ENCODE assay signal across 8 mouse cellular contexts in genomic region chr2:59881831-59882741, GRCm38 (mm10). TPM values are rescaled to one million over a fixed set of nuclear protein-coding genes. Genes with fewer than 3 reads are reported as not detected.
A peak's percentile ranks its signal among the peaks of the same experiment; 100 is the strongest.
DNase-seq lines count a peak whose midpoint lies in the region; ATAC-seq and TF ChIP-seq lines count a peak whose summit lies in the region.

Gene Wdsub1, minus strand, starts transcription at chr2:59882591.

- H3K27me3 ChIP-seq in heart, embryonic 11.5 days (ENCODE audit: control insufficient read depth, insufficient read depth, low read length), result no peaks in the 10 kb centered on the region
- H3K27me3 ChIP-seq in kidney, embryonic 16.5 days (ENCODE audit: insufficient read depth, low read length), result no peaks in the 10 kb centered on the region
- no peaks in the 10 kb centered on the region for H3K27me3 ChIP-seq in liver, adult 2 months (ENCODE audit: control insufficient read depth, insufficient read depth, low read length)
- H3K27me3 ChIP-seq in myocyte (ENCODE audit: control insufficient read depth, insufficient read depth, insufficient read length), result no peaks in the 10 kb centered on the region
- H3K27me3 ChIP-seq in splenic B cell, adult 2 months (ENCODE audit: control insufficient read depth, insufficient read depth, low read length, poor library complexity, severe bottlenecking), result no peaks in the 10 kb centered on the region

- H3K4me3 ChIP-seq in heart, embryonic 11.5 days (ENCODE audit: low read depth, low read length), result peak within 1 kb of the TSS; percentile 79
- H3K4me3 ChIP-seq in kidney, embryonic 16.5 days (ENCODE audit: low read length), result peak within 1 kb of the TSS; percentile 76
- H3K4me3 ChIP-seq in liver, adult 2 months (ENCODE audit: insufficient read depth, low read depth, low read length), result peak within 1 kb of the TSS; percentile 97
- H3K4me3 ChIP-seq in myocyte, result peak within 1 kb of the TSS; percentile 40

- whole genome bisulfite sequencing in heart, embryonic 11.5 days (ENCODE audit: insufficient replicate concordance), result 5% methylated on average over 57 of the region's 57 CpGs
- 4% methylated on average over 56 of the region's 57 CpGs for WGBS in kidney, embryonic 16.5 days
- 2% methylated on average over 57 of the region's 57 CpGs for WGBS in liver, adult 2 months

- H3ac ChIP-seq in myocyte (ENCODE audit: control insufficient read depth, insufficient read length), result peak within 1 kb of the TSS; percentile 41

- H3K79me2 ChIP-seq in liver, adult 2 months (ENCODE audit: control insufficient read depth, insufficient read depth, low read length), result no peaks in the 10 kb centered on the region; the same call in 1 of the 2 replicates
- no peaks in the 10 kb centered on the region for H3K79me2 ChIP-seq in myocyte (ENCODE audit: control insufficient read depth, insufficient read depth)

- peak within 1 kb of the TSS; percentile 70 for H3K4me2 ChIP-seq in heart, embryonic 11.5 days
- peak within 1 kb of the TSS; percentile 59 for H3K4me2 ChIP-seq in kidney, embryonic 16.5 days (replicated peaks; ENCODE audit: low read depth, low read length)
- peak within 1 kb of the TSS; percentile 71 for H3K4me2 ChIP-seq in myocyte (ENCODE audit: low read depth)

- no peak for TF ChIP-seq POLR2A in liver, adult 2 months (IDR thresholded peaks at IDR 0.05; ENCODE audit: extremely low read depth, insufficient read depth, low read length)
- peak; percentile 66 for TF ChIP-seq POLR2A in myocyte (IDR thresholded peaks at IDR 0.05; ENCODE audit: insufficient read length, low read depth)

- H3K36me3 ChIP-seq in heart, embryonic 11.5 days (ENCODE audit: control insufficient read depth, insufficient read depth, low read length), result no peaks in the 10 kb centered on the region
- peaks cover 9% of the 10 kb centered on the region; the same call in 1 of the 2 replicates for H3K36me3 ChIP-seq in kidney, embryonic 16.5 days (ENCODE audit: insufficient read depth, low read length)
- no peaks in the 10 kb centered on the region for H3K36me3 ChIP-seq in liver, adult 2 months (ENCODE audit: control insufficient read depth, insufficient read depth, low read length)
- H3K36me3 ChIP-seq in myocyte (ENCODE audit: control insufficient read depth, insufficient read depth), result no peaks in the 10 kb centered on the region
- H3K36me3 ChIP-seq in splenic B cell, adult 2 months (ENCODE audit: control insufficient read depth, insufficient read depth, low read length, poor library complexity, severe bottlenecking), result no peaks in the 10 kb centered on the region

- no peak for TF ChIP-seq CTCF in liver, adult 2 months (IDR thresholded peaks at IDR 0.05; ENCODE audit: low read depth, low read length)

- no peaks in the 10 kb centered on the region for H3K9me3 ChIP-seq in heart, embryonic 11.5 days (replicated peaks; ENCODE audit: control insufficient read depth, low read length)
- 0 out of 2 replicates have a peak, but pooled peaks cover 3% of the 10 kb centered on the region for H3K9me3 ChIP-seq in kidney, embryonic 16.5 days (ENCODE audit: low read length)

- peak; percentile 92 for DNase-seq in B cell, adult 2 months
- peak; percentile 95 for DNase-seq in brain, adult 2 months (ENCODE audit: low read depth, low spot score)
- peak; percentile 89 for DNase-seq in liver, adult 2 months (ENCODE audit: extremely low read depth, low read depth, low spot score)
- peak; percentile 95 for DNase-seq in splenic B cell, adult 2 months (ENCODE audit: low read depth, low spot score)

- H3K4me1 ChIP-seq in heart, embryonic 11.5 days (ENCODE audit: control insufficient read depth, insufficient read depth, low read length), result peaks cover 4% of the 10 kb centered on the region
- H3K4me1 ChIP-seq in kidney, embryonic 16.5 days (ENCODE audit: insufficient read depth, low read length), result peaks cover 8% of the 10 kb centered on the region; the same call in 1 of the 2 replicates
- H3K4me1 ChIP-seq in liver, adult 2 months (ENCODE audit: control insufficient read depth, insufficient read depth, low read length), result peaks cover 2% of the 10 kb centered on the region; the same call in 1 of the 2 replicates

- peak; percentile 94 for ATAC-seq in erythroblast, adult 5-6 weeks (replicated peaks; ENCODE audit: low FRiP score, poor library complexity, severe bottlenecking)
- peak; percentile 97 for ATAC-seq in heart, embryonic 11.5 days (replicated peaks; ENCODE audit: insufficient number of reproducible peaks, low FRiP score, low TSS enrichment)
- ATAC-seq in kidney, embryonic 16.5 days (ENCODE audit: low FRiP score, low TSS enrichment), result peak; percentile 98

- peak within 1 kb of the TSS; percentile 80 for H3K27ac ChIP-seq in heart, embryonic 11.5 days (ENCODE audit: low read depth, low read length)
- H3K27ac ChIP-seq in kidney, embryonic 16.5 days (ENCODE audit: low read length), result peak within 1 kb of the TSS; percentile 80
- peak within 1 kb of the TSS; percentile 90 for H3K27ac ChIP-seq in liver, adult 2 months (replicated peaks; ENCODE audit: insufficient read depth, low read depth, low read length)

- H3K9ac ChIP-seq in heart, embryonic 11.5 days (ENCODE audit: low read depth, low read length), result peak within 1 kb of the TSS; percentile 89
- H3K9ac ChIP-seq in kidney, embryonic 16.5 days (replicated peaks; ENCODE audit: low read length), result peak within 1 kb of the TSS; percentile 87
- H3K9ac ChIP-seq in liver, adult 2 months (ENCODE audit: low read depth, low read length), result peak within 1 kb of the TSS; percentile 90

TF ChIP-seq in myocyte, 11 proteins besides CTCF, POLR2A, EP300 and RAD21:
- TF ChIP-seq USF1 (IDR thresholded peaks at IDR 0.05; ENCODE audit: low read depth) (peak; percentile 82), SRF (IDR thresholded peaks at IDR 0.05; ENCODE audit: control insufficient read depth, insufficient read length, low read depth) (no peak), MYOG (IDR thresholded peaks at IDR 0.05; ENCODE audit: control insufficient read depth in 1 of 3, insufficient read depth in 1 of 3, insufficient read length in 2 of 3, low read depth in 2 of 3) (peak in 2 of 3 experiments; percentile 27 to 49), TCF3 (IDR thresholded peaks at IDR 0.05; ENCODE audit: insufficient read length, low read depth) (no peak), MYOD1 (IDR thresholded peaks at IDR 0.05; ENCODE audit: control insufficient read depth in 1 of 3, insufficient read length in 2 of 3, low read depth in 2 of 3) (peak in 1 of 3 experiments; percentile 67), POLR2AphosphoS2 (IDR thresholded peaks at IDR 0.05; ENCODE audit: insufficient read length, low read depth) (peak; percentile 39), MAX (IDR thresholded peaks at IDR 0.05; ENCODE audit: low read depth) (no peak), REST (IDR thresholded peaks at IDR 0.05; ENCODE audit: insufficient read depth, insufficient read length) (no peak)

RNA-seq across cellular contexts. Expression of gene Wdsub1, which starts in this region (rescaled TPM):
- 8.2 and 22.1 TPM in 2 replicates for total RNA-seq in erythroblast, adult 5-6 weeks (2015; ENCODE audit: low replicate concordance)
- total RNA-seq in erythroblast, adult 5-6 weeks (2017; ENCODE audit: low replicate concordance), result 5.9 and 18.3 TPM in 2 replicates
- polyA plus RNA-seq in heart, embryonic 11.5 days (2014; fragmentation: Nextera tagmentation; extraction: Ambion mirVana), result 44.5 and 53.8 TPM in 2 replicates
- 41.9 and 47.4 TPM in 2 replicates for polyA plus RNA-seq in kidney, embryonic 16.5 days (2015; fragmentation: Nextera tagmentation; extraction: Ambion mirVana)
- 7.7 and 12.1 TPM in 2 replicates for total RNA-seq in liver, adult 2 months (2014; rRNA removed)
- 11.1 and 23.7 TPM in 2 replicates for polyA plus RNA-seq in liver, adult 2 months (2012; rRNA removed)
- polyA plus RNA-seq in myocyte (2012; fragmentation: generic; extraction: Trizol), result 31.1 TPM

Comparison
In these comparisons a context has a peak if more than half of its experiments do, and no peak if none do; other contexts are left out.
1. Peak in every context shown above with its lines: DNase-seq, ATAC-seq, H3K4me3 ChIP-seq and H3K27ac ChIP-seq.
2. H3K4me3 ChIP-seq: peak in every context shown above with its lines; median percentile 97 in liver, adult 2 months; 79 in heart, embryonic 11.5 days; 76 in kidney, embryonic 16.5 days; 40 in myocyte.